Mouse (Mus musculus): ENCODE measurements around the gene Fxyd5. TPM values are rescaled to one million over a fixed set of nuclear protein-coding genes. Genes with fewer than 3 reads are reported as not detected.
A peak's percentile ranks its signal among the peaks of the same experiment; 100 is the strongest.

Gene Fxyd5
- total RNA-seq, 2 experiments from 2014 or later, result 28.9 to 31.7 TPM

- no peak for DNase-seq
These were observed 18.3 kb upstream of the Fxyd5 start for GRCm38 (mm10) chr7:31060621-31061010.

DNA sequence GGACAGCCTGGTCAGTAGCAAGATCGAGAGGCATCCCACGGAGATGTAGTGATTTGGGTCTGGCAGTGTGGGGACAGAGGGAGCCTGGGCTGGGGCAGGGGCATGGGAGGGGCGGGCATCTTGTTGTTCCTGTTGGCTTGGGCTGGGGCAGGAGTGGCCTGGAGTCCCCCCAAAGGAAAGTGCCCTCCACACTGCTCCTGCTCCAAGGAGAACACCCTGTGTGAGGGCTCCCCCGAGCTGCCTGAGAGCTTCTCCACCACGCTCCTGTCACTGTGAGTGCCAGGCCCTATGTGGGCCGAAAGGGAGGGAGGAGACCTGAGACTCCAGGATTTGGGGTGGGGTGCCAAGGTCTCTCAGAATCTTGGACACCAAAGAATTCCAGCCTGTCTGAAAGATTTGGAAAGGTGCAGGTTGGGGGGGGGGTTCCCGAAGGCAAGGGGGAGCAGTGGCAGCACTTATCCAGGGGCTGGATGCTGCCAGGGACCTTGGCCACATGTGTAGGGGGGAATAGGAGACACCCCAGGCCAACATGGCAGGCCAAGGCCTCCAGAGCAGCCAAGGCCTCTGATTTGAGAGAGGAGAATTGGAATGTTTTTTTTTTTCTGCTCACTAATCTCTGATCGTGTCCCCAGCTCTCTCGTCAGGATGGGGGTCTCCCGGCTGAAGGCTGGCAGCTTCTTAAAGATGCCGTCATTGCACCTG is 17.8 kb upstream of the Fxyd5 start:
- no peak for DNase-seq

DNA sequence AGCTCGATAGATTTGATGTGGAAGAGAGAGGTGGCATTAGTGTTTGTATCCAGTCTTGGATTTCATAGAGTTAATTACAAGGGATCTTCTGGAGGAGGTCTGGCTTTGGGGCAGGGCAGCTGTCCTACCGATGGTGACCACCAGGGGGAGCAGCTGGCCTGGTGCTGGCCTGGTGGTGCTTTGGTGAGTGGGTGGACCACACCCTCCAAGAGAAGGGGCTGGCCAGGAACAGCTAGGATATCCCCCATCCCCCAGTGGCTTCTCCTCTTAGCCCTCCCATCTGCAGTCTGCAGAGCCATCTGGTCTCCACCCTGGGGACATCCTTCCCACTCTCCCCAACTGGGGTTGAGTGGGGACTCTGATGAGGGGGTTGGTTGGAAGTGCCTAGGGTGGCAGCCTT is 16.8 kb upstream of the Fxyd5 start, which contains the start of gene Lgi4:
TSS of gene Lgi4 (plus strand) at position 235 of the 400 bp plus-strand sequence.
- peak; percentile 95 for DNase-seq

DNA sequence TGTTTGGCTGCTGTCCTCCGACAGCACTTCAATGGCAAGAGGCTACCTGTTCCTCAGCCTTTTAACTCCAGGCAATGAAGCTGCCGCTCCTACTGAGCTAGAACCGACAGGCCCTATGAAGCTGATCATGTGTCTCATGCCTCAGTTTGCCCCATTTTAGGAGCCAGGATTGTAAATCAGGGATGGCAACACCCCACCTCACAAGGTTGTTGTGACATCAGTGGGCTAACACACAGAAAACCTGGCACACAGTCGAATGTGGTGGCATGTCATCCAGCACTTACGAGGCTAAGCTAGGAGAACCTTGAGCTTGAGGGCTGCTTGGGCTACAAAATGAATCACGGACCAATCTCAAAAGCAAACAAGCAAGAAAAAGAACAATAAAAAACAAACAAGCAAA is 15.9 kb upstream of the Fxyd5 start:
- no peak for DNase-seq

- DNase-seq, result no peak
These were observed 15.4 kb upstream of the Fxyd5 start for GRCm38 (mm10) chr7:31057730-31058129.

GRCm38 (mm10) chr7:31057071-31057470 is 14.8 kb upstream of the Fxyd5 start, which contains the start of gene Fxyd1:
Gene Fxyd1 (minus strand): TSS chr7:31057199.
- DNase-seq, result no peak

- DNase-seq, result no peak
These were observed 14.2 kb upstream of the Fxyd5 start for GRCm38 (mm10) chr7:31056448-31056847.

DNA sequence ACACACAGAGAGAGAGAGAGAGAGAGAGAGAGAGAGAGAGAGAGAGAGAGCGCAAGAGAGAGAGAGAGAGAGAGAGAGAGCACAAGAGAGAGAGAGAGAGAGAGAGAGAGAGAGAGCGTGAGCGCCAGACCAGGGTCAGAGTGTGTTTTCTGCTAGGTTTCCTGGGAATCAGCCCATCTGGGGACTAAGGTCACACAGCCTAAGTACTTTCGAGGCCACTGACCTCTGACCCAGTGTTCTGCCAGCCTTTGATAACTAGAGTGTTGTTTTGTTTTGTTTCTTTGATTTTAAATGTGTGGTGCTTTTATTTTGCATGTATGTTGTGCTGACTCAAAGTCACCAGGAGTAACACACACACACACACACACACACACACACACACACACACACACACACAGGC is 13.6 kb upstream of the Fxyd5 start:
- DNase-seq, result no peak

DNA sequence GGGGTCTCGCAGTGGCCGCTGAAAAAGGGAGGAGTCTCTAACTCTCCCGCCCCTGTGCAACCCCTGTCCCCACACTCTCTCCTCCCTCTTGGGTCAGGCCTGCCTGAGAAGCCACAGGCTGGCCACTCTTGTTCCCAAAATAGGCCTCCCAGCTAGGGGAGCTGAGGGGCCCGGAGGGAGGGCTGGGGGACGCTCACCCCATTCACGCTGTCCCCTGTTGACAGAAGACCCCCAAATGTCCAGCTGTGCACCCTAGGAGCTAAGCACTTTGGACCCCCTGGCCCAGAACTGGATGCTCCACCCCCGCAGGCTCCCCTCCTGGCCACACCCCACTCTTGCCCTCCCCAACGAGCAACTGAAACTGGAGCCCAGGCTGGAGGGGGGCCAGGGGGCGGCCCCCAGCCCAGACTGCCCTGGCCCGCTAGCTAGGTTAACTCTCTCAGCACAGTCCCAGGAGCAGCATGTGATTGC is 13.1 kb upstream of the Fxyd5 start:
- DNase-seq, result peak; percentile 93

- peak; percentile 78 for DNase-seq
These were observed 12.5 kb upstream of the Fxyd5 start for GRCm38 (mm10) chr7:31054661-31055320.

- DNase-seq, result peak; percentile 53
These were observed 11.7 kb upstream of the Fxyd5 start for GRCm38 (mm10) chr7:31053882-31054447.

GRCm38 (mm10) chr7:31052636-31053434 is 10.6 kb upstream of the Fxyd5 start:
- DNase-seq, result peak; percentile 64

- DNase-seq, result no peak
These were observed 10.0 kb upstream of the Fxyd5 start for GRCm38 (mm10) chr7:31052251-31052635.

GRCm38 (mm10) chr7:31051321-31052021 is 9.2 kb upstream of the Fxyd5 start, which contains the start of gene Fxyd7:
Gene Fxyd7 (minus strand): TSS chr7:31051467.
- DNase-seq, result peak; percentile 27

DNA sequence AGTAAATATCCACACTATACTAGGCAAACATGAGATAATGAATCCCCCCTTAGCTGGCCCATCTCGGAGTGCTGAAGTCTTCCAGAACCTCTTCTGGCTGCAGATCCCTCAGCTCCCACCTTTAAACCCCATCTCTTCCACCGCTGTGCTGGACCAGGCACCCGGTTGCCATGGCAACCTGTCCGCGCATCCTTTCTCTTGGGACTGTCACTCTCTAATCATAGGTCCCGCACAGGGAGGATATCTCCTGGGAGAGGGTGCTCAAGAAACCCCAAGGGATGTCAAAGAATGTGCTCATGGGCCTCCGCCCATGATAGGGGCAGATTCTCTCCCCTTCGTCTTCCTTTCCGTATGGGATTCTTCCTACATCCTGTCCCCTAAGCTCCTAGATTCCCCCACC is 8.6 kb upstream of the Fxyd5 start:
- DNase-seq, result peak; percentile 25

DNA sequence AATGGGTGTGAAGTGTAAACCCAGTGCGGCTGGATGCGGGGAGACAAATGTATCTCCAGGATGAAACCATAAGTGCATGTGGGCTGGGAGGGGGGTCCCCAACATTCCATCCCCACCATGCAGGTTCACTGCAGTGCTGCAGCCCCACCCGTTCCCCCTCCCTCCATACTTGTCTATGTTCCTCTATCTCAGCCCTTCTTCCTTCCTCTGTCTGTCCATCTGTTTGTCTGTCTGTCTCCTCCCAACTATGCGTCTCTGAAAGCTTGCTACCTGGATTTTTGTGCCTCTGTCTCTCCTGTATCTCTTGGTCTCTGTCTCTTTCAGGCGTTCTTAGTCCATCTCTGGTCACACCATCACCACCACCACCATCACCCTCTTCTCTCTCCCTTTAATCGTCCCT is 8.2 kb upstream of the Fxyd5 start:
- no peak for DNase-seq

GRCm38 (mm10) chr7:31049846-31050281 is 7.6 kb upstream of the Fxyd5 start:
- DNase-seq, result no peak

DNA sequence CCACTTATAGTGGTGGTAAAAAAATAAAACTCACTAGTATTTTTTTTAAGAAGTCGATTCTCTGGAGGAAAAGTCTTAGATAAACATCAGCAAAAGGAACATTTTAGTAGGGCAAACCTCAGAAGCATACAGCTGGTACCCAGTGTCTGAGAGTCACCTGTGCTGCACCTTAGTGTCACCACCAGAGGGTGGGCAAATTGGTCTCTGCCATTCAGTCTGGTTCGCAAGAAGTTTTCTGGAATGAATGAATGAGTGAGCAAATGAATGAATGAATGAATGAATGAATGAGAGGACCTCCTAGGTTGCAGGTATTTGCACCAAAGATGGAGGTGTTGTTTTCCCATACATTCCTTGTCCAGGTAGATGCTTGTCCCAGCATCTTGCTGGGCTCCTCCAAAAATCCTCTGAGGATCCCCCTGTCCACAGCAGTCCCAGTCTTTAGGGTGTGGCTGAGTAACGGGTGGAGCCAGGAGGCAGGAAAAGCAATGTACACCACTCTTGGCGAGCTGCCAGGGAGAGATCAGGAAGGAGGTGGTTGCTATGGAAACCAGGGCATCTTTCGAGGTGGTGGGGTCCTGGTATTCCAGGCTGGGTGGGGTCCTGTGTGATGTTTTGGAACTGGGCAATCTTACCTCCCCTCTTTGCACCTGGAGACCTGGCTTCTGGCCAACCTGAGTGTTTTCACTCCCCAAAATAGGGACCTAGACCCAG is 7.0 kb upstream of the Fxyd5 start:
- peak; percentile 49 for DNase-seq

DNA sequence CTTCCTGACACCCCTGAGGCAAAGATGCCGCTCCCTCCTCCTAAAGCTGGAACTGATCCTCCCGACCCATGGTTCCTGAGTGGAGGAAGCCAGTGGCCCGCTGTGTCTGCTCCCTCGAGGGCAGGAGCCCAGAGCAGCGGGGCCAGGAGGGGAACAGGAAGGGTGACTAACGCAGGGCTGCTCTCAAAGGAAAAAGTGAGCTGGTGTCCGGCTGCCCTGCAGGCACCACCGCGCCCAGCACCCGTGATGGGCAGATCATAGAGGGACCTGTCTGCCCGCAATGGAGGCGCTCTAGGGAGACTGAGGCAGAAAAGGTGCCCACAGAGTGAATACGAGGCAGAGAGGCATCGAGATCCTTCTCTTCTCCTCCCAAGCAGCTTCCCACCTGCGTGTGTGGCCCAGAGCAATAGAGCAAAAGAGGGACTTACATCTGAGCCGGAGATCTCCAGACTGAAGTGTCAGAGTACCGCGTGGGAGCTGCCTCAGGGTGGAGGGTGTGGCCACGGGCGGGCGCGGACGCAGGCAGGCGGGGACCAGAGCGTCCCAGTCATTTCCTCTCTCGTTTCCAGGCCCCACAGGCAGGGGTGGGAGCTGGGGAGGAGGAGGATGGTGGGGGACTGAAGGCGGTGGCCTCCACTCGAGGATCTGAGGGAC is 492 bp downstream of the Fxyd5 start:
- DNase-seq, result peak; percentile 73

DNA sequence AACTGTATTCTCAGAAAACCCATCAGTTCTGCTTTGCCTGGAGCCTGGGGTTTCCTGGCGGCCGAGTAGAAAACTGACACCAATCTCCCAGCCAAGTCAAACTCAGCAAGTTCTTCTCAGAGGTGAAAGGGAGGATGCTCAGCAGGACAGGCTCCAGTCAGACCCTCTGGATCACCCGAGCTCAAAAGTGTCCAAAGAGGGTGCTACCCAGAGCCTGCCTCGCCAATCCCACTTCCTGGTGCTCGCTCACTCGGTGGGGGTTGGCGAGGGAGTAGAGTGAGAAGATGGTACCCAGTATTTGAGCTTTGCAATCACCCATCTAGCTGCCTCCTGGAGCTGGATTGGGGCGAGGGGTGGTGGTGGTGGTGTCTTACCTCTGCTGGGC is 1.3 kb downstream of the Fxyd5 start:
- no peak for DNase-seq
